Mouse (Mus musculus) telencephalon, adult 2 months (tissue): ENCODE measurements at regions not wholly inside any gene's neighbourhood (a gene's known extent, or its start where the extent isn't known, plus 50 kb on each side); places are given as distances from the start of the nearest gene placed in this dataset.

Source experiments
- DNase-seq: peaks from one replicate; pipeline ENCODE4 v3.0.0-alpha.2; 2011; ENCODE audit warnings: low read depth, low spot score

DNA sequence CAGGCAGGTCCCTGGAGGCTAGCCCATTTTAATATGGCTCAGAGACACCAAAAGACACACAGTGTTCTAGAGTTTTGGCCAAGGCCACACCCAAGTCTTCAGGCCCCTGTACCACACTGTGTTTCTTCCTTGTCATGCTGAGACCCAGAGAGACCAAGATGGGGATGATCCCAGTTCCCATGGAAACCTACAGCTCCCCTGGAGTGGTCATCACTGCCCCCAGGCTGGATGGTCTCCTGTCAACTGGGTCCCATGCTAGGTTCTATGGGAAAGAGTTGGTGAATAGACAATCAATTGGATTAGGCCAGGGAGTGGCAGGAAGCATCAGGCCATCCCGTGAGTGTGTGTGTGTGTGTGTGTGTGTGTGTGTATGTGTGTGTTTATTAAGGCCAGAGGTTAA lies 80.5 kb upstream of the Tle3 start:
- DNase-seq: no peak

DNA sequence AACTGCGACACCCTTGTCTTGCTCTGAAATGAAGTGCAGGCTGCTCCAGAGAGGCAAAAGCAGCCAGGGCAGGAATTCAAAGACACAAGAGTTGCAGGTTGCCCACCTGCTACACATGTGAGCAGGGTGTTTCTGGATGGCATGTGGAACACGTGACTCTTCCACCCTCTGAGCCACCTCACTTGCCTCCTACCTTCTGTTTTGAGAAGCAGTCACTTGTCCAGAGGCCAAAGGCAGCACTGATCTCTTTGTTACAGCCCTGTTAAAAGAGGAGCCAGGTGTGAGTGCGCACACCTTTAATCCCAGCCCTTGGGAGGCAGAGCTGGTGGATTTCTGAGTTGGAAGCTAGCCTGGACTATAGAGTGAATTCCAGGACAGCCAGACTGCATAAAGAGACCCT lies 79.7 kb upstream of the Tle3 start:
- no peak for DNase-seq

DNA sequence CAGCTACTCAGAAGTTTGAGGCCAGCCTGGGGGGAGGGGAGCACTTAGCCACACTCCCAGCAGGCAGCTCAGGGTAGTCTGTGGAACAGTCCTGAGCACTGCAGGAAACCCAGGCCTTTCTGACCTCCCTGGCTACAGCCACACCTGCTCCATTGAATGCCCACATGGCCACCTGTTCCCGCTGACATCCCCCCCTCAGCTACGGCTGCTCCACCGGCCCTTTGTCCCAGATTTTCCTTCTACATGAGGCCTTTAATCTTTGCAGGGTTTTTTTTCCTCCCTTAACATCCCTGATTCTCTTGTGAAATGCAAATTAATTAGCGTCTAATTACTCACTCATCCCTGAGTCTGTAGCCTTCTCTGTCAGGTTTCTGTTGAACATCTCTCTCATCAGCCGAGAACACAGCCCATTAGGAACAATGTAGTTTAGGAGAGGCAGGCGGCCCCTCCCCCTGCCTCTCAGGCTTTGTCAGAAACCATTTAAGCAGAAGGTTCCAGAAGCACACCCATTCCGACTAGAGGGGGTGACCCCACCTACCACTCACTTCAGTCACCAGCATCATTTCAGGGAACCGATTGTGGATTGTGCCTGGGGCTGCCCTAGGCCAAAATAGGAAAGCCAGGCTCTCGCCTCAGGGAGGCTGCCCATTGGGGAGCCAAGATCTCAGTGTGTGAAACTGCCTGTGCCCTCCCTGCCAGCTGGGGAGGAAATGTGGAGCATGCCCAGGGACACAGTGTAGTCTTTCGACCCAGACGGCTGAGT lies 78.8 kb upstream of the Tle3 start:
- DNase-seq: no peak

DNA sequence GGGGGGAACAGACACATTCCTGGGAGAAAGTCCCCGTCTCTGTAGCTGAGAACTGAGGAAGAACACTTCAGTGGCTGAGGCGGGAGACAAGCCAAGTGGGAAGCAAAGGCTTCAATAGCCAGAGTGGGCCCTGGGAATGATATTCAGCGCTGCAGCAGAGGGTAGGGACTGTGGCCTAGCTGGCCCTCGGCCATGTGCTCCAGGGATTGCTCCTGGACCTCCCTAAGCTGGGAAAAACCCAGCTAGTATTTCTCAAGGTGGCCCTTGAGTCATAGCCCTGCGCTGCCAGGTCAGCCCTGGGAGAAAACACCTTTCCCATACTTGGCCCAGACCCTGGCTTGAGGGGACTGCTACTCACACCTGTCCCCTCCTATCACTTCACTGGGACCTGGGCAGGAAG lies 77.2 kb upstream of the Tle3 start:
- DNase-seq: no peak

DNA sequence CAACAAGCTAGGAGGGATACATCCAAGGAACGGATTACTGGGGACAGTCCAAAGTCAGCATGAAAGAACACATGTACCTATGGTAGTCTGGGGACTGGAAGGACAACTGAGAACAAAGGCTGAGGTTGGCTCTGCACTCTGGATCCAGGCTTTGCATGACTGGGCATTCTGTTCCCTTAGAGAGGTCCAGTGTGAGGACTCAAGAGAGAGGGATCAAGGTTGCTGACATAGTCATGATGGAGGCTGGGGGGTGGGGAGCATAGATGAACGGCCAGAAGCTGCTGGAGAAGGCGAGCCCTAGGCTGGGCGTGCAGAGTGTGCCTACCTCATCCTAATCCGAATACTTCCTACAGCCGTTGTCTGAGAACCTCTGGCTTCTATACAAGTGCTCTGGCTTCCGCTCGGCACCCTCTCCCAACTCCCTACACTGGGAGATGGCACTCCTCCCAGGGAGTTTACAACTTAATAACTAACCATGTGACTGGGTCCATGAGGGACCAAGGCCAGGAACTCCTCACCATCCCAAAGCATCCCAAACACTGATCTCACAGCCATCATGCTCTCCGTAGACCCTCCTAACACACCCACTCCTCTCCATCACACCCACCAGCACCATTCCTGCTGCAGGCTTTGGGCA lies 75.7 kb upstream of the Tle3 start:
- DNase-seq: no peak

DNA sequence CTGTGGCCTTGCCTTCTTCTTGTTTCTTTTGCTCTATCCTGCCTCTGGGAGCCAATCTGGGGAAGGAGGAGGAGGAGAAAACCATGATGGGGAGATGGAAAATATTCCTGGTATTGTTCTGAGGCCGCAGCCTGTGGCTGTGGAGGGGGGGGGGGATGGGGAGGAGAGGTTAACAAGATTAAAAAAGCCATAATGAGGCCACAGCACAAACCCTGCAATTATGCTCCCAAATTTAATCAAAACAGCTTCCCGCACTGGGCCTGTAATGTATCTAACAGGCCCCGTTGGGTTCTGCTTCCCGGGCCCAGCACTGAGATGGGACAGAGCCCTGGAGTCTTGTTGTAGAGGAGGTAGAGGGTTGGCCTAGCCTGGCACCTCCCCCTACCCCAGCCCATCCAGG lies 74.8 kb upstream of the Tle3 start:
- no peak for DNase-seq

DNA sequence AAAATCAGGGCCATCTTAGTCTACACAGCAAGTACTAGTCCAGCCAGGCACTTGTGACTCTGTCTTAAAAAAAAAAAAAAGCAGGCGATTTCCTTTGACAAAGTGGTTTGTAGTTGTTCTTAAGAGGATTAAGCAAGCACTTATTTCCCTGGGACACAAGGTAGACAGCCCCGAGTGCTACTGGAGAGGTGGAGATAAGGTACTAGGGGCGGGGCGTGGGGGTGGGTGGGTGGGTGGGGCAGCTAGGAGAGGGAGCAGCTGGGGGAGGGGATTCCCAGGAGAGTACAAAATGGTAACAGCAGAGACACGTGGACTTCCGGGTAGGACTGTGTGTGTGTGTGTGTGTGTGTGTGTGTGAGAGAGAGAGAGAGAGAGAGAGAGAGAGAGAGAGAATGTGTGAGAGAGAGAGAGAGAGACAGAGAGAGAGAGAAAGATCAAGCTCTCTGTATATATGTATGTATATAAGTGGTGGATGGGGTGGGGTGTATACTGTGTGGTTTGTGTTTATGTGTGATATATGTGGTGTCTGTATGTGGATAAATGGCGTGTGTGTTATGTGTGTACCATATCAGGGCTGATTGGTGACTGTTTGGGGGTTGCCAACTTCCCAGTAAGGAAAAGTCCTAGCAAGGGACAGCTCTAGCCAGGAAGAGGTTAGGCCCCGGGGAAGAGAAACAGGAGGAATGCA lies 72.1 kb upstream of the Tle3 start:
- DNase-seq: no peak

DNA sequence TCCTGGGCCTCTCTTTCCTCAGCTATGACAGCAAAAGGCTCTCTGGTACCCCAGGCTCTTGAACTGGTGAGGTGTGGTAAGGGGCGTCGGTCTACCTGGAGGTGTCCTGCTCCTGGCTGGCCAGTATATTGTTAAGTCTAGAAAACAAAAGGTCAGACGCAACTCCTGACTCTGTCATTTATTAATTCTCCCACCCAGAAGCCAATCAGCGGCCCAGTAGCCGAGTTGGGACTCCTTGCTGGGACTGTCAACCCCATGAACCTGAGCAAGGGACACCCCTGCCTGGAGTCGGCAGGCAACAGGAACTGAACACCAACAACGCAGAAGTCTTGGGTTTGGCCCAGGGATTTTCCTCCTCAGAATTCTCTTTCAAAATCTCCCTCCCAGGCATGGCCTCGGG lies 71.1 kb upstream of the Tle3 start:
- no peak for DNase-seq

DNA sequence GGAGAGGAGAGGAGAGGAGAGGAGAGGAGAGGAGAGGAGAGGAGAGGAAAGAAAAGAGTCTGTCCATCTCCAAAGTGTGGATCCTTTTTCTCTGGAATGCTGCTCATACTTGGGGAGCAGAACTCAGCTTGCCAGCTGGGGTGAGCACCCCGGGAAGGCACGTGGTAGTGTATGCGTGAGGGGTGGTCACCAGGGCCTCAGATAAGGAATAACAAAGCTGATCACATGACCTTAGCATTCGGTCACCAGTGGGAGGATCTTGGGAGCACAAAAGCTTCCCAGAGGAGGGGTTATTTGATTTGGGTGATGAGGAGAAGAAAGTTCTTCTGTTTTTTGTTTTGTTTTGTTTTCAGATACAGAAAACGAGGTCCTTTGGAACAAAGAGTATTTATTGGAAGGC lies 69.4 kb upstream of the Tle3 start:
- no peak for DNase-seq

DNA sequence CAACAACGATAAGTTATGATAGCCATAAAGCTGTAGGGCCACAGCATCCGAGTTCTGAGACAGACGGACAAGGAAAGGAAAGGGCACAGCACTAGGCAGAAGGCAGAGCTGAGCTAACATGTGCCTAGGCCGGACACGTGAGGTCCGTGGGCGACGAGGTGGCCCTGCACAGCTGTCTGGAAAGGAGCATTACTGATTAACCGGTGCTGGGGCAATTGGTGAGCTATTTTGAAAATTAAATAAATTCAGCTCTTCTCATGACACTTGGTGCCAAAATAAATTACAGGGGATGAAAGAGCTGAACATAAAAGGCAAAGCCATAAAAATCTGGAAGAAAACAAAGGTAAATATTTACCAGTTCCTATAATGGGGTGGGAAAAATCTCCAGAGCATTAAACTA lies 65.9 kb upstream of the Tle3 start:
- DNase-seq: no peak

DNA sequence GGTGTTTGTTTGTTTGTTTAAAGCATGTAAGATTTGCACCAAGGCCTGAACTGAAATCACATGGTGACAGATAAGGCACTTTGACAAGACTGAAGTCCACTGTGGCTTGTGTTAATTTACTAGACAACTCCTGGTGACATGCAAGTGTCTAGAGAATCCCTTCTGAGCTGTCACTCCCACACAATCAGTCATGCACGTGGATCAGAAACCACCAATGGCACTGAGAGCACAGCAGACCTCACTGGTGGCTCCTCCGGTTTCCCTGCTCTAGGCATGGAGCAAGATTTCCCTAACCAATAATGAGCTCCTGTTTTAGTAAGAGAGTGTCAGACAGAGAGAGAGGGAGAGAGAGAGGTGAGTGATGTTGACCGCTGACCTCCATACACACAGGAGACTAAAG lies 63.1 kb upstream of the Tle3 start:
- DNase-seq: no peak

DNA sequence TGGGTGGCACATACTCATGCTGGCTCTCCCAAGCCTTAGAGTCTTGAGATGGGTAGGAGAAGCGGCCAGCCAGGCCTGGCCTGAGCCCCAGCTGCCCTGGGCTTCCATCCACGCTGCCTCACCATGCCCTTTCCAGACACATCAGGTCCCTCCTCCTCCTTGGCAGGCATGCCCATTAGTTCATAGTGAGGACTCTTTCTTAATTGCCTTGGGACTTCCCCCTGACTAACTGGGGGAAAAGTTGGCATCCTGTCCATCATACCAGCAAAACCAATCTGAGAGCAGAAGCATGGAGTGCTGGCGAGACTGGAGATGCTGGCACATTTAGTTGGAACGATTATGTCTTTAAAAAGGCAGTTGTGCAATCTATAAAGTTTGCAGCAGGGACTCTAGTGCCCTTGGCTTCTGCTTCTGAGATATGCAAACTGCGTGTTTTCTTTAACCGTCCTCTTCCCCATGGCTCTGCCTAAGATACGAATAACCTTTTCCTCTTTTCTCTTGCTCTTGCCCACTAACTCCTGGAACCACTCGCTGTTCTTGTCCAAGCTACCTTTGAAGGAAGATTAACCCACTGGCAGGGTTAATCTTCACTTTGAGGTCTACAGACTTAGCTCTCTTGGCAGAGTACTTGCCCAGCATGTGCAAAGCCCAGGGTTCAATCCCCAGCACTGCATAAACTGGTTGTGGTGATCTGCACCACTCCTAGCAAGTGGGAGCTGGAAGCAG lies 62.2 kb upstream of the Tle3 start:
- no peak for DNase-seq

DNA sequence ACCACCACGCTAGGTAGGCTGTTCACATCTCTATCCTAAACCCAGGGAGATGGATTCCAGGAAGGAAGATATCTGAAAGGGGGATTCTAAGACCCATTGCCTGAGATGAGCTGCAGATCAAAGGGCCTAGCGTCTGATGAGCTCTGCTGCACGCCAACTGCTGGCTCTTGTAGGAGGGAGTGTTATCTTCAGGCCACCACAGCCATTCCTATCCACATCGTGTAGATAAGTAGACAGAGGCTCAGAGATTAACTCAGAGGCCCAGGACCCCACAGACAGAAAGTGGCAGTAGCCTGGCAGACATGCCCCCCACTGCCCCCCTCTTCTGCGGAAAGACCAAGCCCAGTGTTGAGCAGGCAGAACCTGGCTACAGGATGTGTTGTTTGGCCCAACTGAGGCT lies 61.6 kb upstream of the Tle3 start:
- no peak for DNase-seq

DNA sequence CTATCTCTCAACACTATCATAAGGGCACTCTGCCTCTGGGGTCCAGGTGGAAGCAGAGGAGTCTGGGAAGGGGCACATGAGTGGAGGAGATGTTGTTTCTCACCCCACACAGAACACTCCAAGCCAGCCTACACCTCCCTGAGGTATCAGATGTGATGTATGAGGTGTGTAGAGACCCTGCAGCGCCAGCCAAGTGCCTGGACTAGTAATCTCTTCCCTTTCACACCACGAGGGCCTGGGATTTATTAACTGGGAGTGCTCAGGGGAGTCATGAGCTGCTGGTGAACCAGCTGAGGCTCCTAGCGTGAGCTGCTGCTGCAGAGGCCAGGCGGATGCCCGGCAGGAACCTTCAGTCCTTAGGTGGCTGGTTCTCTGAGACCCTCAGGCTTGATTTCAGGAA lies 60.6 kb upstream of the Tle3 start:
- DNase-seq: no peak

DNA sequence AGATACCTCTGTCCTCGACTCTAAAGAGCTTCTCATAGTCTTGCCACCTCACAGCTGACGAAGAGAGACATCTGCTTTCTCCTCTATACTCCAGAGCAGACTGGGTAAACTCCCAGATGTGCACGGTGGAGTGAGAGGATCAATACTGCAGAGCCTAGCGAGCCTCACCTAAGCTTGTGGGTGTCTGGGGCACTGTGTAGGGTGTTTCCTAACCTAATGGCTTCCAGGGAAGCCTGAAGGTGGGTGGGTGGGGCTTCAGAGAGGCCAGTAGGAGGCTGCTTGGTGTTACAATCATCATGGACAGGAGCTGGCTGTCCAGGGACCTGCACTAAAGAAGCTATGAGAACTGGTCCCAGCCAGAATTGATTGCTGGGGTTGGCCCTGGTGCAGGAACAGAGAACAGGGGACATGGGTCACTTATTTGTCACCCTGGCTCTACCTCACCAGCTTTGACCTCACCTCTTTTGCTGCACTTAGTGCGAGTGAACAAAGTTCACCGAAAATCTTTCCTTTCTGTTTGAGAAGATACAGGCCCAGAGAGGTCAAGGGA lies 57.5 kb upstream of the Tle3 start:
- DNase-seq: no peak

DNA sequence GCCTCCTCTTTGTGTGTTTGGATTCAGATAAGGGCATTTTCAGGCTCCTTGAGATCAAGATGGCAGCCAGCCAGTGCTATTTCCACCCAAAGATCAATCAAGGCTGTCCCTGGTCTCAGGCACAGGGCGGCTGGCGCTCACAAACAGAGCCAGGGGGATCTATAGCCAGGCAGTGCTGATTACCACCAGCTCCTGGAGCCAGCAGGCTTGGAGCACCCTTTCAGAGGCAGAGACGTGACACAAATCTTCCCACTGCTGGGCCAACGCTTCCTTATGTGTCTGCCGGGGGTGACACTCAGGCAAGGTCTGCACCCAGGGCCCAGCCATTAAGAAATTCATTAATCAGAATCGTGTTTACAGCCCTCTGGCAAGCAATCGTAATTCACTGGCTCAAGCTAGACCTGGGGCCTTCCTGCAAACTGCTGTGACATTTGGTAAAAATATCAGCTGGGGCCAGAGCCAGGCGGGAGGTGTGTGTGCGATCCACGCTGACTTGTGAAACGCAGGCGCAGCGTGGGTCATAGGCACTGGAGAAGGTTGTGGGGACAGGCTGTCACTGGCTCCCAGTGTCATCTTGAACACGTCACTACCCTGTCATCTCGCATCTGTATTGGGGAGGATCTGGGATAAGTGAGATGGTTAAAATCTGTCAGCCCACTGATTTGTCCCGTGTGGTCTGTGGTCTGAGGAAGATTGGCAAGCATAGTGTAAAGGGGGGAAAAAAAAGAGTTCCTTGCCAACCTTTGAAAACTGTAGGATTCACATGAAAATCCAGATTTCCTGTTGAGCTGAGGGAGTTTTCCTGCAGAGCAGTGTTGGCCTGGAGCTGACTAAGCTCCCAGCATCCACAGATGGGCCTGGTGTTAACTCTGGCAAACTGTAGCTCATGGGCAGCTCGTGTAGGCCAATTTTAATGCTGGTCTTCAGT lies 56.5 kb upstream of the Tle3 start:
- DNase-seq: no peak

DNA sequence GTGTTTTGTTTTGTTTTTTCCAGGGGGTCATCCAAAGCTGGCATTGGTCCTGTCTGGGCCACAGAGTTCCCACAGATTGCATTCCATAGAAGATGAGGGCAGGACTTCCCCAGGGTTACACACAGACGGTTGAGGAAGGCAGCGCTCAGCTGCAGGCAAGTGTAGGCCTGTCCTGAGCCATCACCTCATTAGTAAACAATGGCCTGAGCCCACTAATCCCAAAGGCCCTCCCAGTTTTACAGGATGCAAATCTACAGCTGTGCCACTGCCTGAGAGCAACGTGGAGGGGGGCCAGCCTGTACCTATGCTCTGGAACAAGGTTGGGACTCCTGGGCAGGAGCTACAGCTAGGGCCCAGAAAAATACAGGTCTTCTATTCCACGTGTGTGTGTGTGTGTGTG lies 55.7 kb upstream of the Tle3 start:
- DNase-seq: no peak

DNA sequence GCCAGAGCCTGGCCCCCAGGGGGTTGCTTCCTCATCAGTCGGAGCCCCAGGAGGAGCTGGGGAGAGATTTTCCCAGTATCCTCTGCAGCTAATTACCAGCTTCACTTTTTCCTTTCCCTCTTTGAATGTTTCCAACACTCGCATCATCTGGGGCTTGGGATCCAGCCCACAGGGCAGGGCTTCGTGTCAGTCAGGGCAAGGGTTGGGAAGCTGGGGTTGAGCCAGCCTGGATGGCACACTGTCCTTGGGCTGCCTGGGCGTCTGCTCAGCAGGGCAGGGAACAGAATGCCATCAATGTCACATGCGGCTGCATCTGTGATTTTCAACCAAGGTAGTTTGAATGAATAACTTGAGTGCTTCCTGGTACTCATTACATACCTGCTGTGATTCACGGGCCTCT lies 52.4 kb upstream of the Tle3 start:
- DNase-seq: peak; percentile 10

DNA sequence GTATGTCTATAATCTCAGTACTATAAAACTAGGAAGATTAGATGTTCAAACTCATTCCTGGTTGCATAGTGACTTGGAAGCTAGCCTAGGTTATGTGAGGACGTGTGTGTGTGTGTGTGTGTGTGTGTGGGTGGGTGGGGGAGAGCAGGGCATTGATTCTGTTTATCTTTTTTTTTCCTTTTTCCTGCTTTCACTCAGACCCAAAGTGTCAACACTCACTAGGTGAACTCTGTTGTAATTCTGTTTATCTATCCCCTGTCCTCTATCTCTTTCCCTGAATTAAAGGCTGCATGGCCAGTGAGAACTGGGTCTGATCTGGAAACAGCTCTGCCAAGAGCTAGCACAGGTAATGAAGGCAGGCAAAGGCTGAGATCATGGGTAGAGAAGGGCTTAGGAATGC lies 50.9 kb upstream of the Tle3 start:
- DNase-seq: no peak

DNA sequence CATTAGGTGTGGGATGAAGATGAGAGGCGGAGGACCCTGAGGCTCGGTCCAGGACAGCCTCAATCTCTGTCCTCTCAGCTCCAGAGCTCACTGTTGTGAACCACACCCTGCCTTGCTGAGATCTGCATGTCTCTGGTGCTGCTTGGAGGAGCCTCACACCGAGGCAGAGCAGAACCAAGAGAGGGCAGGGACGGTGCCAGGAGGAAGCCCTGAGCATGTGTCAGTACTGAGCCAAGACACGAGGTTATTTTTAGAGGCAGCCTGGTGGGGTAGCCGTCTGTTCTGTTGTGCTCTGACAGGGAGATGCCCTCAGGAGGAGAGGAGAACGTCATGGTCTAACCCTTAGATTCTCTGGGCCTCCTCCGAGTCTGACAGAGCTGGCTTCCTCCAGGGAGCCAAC lies 50.3 kb upstream of the Tle3 start:
- DNase-seq: no peak

DNA sequence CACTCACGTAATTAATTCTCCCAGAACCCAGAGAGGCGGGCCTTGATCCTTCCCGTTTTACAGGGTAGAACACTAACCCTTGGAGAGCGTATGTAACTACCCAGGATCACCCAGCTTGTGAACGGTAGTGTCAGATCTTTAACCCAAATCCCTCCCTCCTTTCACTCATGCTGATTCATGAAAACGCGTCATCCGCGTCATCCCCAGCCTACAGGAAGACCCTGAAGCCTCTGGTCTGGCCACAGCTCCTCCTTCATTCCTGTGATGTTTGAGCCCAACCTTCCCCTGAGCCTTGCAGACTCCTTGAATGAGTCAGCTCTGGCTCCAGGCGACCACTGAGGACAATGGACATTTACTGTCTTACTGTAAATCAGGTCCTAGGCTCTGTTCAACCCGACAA lies 49.8 kb upstream of the Tle3 start:
- no peak for DNase-seq
